In the genomic region with DNA sequence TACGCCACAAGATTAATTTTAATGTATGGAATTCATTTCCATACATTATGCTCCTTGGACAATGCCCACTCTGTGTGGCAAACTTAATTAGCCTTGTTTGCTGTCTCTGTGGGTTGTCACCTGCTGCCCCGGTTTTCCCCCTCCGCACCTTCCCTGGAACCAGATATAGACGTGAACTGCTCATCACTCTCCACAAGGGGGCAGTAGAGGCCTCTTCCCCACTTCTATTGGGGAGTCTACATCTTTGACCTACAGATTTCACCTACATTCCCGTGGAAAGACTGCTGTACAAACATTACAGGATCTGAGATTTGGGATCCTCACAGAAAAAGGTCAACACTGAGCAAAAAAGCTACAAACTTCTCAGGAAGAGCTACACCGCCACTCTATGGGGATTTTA, we compare ENCODE assay signal across 8 mouse cellular contexts. TPM values are rescaled to one million over a fixed set of nuclear protein-coding genes. Genes with fewer than 3 reads are reported as not detected.
DNase-seq lines count a peak whose midpoint lies in the region; ATAC-seq lines count a peak whose summit lies in the region.
"Had no signal": no experiment of that assay in that cellular context is flagged by ENCODE, and none has a peak within 500 bp of the region (broad histone marks: within the 10 kb centered on the region; RNA-seq: fewer than 3 reads in every experiment).

No protein-coding gene starts in this region.

- H3K27me3 ChIP-seq in midbrain, embryonic 10.5 days (ENCODE audit: low read depth, poor library complexity, severe bottlenecking), result no peaks in the 10 kb centered on the region
- H3K27me3 ChIP-seq in midbrain, embryonic 16.5 days (ENCODE audit: control insufficient read depth, insufficient read depth, low read depth, low read length), result no peaks in the 10 kb centered on the region

- H3K27ac ChIP-seq in midbrain, embryonic 10.5 days (replicated peaks), result no peak overlapping the region
- H3K27ac ChIP-seq in midbrain, embryonic 16.5 days (ENCODE audit: low read length), result no peak overlapping the region
- H3K27ac ChIP-seq: heart, embryonic 13.5 days had no signal

- H3K4me2 ChIP-seq in midbrain, embryonic 16.5 days (ENCODE audit: low read length), result no peak overlapping the region
- H3K4me2 ChIP-seq: heart, embryonic 13.5 days had no signal

- DNase-seq in midbrain, embryonic 10.5 days (ENCODE audit: low spot score), result peak; percentile 46
- peak; percentile 62 for DNase-seq in T-cell, adult 2 months (ENCODE audit: low spot score)
- peak; percentile 89 for DNase-seq in cerebellum, postnatal 14 days
- DNase-seq in lung, adult 18-20 months, result peak; percentile 57 to 77
- DNase-seq in right cerebral cortex, postnatal 10 days (ENCODE audit: low spot score in 2 of 2), result peak; percentile 40 to 69

- 36% methylated on average over 6 of the region's 6 CpGs for WGBS in midbrain, embryonic 10.5 days
- WGBS in midbrain, embryonic 16.5 days, result 28% methylated on average over 6 of the region's 6 CpGs

- no peak for ATAC-seq in midbrain, embryonic 16.5 days
- 0 out of 4 replicates have a peak, but pooled peaks have one; percentile 33 to 41 for ATAC-seq in hematopoietic stem cell, adult 5-6 weeks (replicated peaks in 1 of 2; ENCODE audit: insufficient read depth in 1 of 2, low FRiP score in 2 of 2, low TSS enrichment in 1 of 2, low read depth in 1 of 2, poor library complexity in 2 of 2, severe bottlenecking in 2 of 2)

- no peaks in the 10 kb centered on the region for H3K36me3 ChIP-seq in midbrain, embryonic 10.5 days
- H3K36me3 ChIP-seq in midbrain, embryonic 16.5 days (ENCODE audit: control insufficient read depth, insufficient read depth, low read length), result no peaks in the 10 kb centered on the region
- H3K36me3 ChIP-seq: heart, embryonic 13.5 days had no signal

- H3K9me3 ChIP-seq in midbrain, embryonic 10.5 days (replicated peaks), result no peaks in the 10 kb centered on the region
- H3K9me3 ChIP-seq in midbrain, embryonic 16.5 days (replicated peaks; ENCODE audit: control insufficient read depth, low read length, poor library complexity, severe bottlenecking), result no peaks in the 10 kb centered on the region
- H3K9me3 ChIP-seq: heart, embryonic 13.5 days had no signal

- peaks cover 3% of the 10 kb centered on the region for H3K4me1 ChIP-seq in midbrain, embryonic 10.5 days
- H3K4me1 ChIP-seq in midbrain, embryonic 16.5 days (ENCODE audit: control insufficient read depth, insufficient read depth, low read length), result peaks cover 3% of the 10 kb centered on the region

- H3K4me3 ChIP-seq in midbrain, embryonic 10.5 days, result no peak overlapping the region
- no peak overlapping the region for H3K4me3 ChIP-seq in midbrain, embryonic 16.5 days (ENCODE audit: low read depth, low read length)
- H3K4me3 ChIP-seq: heart, embryonic 13.5 days had no signal

- no peak overlapping the region for H3K9ac ChIP-seq in midbrain, embryonic 16.5 days (ENCODE audit: low read depth, low read length)
- H3K9ac ChIP-seq: heart, embryonic 13.5 days had no signal

RNA-seq across cellular contexts. Expression of a gene that starts 1.0 kb away (rescaled TPM):
- polyA plus RNA-seq in midbrain, embryonic 10.5 days (2016; fragmentation: Nextera tagmentation; extraction: Ambion mirVana), result not detected in 2 replicates
- 0.31 TPM in 1 of 2 replicates, not detected in the other for polyA plus RNA-seq in midbrain, embryonic 16.5 days (2015; fragmentation: Nextera tagmentation; extraction: Ambion mirVana)
- not detected in 2 replicates for total RNA-seq in hematopoietic stem cell, adult 5-6 weeks (2017)
- polyA plus RNA-seq: heart, embryonic 13.5 days had no signal

RNA-seq across cellular contexts. Expression of a gene that starts 4.0 kb away (rescaled TPM):
- polyA plus RNA-seq in midbrain, embryonic 10.5 days (2016; fragmentation: Nextera tagmentation; extraction: Ambion mirVana), result 41.7 and 46.6 TPM in 2 replicates
- 14.5 and 15.0 TPM in 2 replicates for polyA plus RNA-seq in midbrain, embryonic 16.5 days (2015; fragmentation: Nextera tagmentation; extraction: Ambion mirVana)
- 15.9 and 21.5 TPM in 2 replicates for total RNA-seq in hematopoietic stem cell, adult 5-6 weeks (2017)

RNA-seq across cellular contexts. Expression of a gene that starts 17.9 kb away (rescaled TPM):
- polyA plus RNA-seq in midbrain, embryonic 10.5 days (2016; fragmentation: Nextera tagmentation; extraction: Ambion mirVana), result not detected in 2 replicates
- polyA plus RNA-seq in midbrain, embryonic 16.5 days (2015; fragmentation: Nextera tagmentation; extraction: Ambion mirVana), result not detected in 2 replicates
- not detected in 2 replicates for total RNA-seq in hematopoietic stem cell, adult 5-6 weeks (2017)
- polyA plus RNA-seq: heart, embryonic 13.5 days had no signal

RNA-seq across cellular contexts. Expression of a gene that starts 28.3 kb away (rescaled TPM):
- 0.21 TPM in 1 of 2 replicates, not detected in the other for polyA plus RNA-seq in midbrain, embryonic 10.5 days (2016; fragmentation: Nextera tagmentation; extraction: Ambion mirVana)
- 0.23 TPM in 1 of 2 replicates, not detected in the other for polyA plus RNA-seq in midbrain, embryonic 16.5 days (2015; fragmentation: Nextera tagmentation; extraction: Ambion mirVana)
- total RNA-seq in hematopoietic stem cell, adult 5-6 weeks (2017), result not detected in 2 replicates
- polyA plus RNA-seq: heart, embryonic 13.5 days had no signal

RNA-seq across cellular contexts. Expression of a gene that starts 37.1 kb away (rescaled TPM):
- polyA plus RNA-seq in midbrain, embryonic 10.5 days (2016; fragmentation: Nextera tagmentation; extraction: Ambion mirVana), result 0.19 TPM in 1 of 2 replicates, not detected in the other
- polyA plus RNA-seq in midbrain, embryonic 16.5 days (2015; fragmentation: Nextera tagmentation; extraction: Ambion mirVana), result not detected in 2 replicates
- not detected in 2 replicates for total RNA-seq in hematopoietic stem cell, adult 5-6 weeks (2017)
- polyA plus RNA-seq: heart, embryonic 13.5 days had no signal
